Mouse (Mus musculus) telencephalon, adult 2 months (tissue): Measurements from ENCODE around the gene Kdm4b.

Experiments
- DNase-seq: peaks from one replicate; pipeline ENCODE4 v3.0.0-alpha.2; 2011; ENCODE audit warnings: low read depth, low spot score

Gene Kdm4b

GRCm38 (mm10) chr17:56384903-56385302 lies 59.0 kb downstream of the Kdm4b start:
- no peak for DNase-seq

GRCm38 (mm10) chr17:56387612-56388011 lies 61.8 kb downstream of the Kdm4b start:
- no peak for DNase-seq

- peak; percentile 64 for DNase-seq
Observed at GRCm38 (mm10) chr17:56393238-56393637, 67.4 kb downstream of the Kdm4b start.

- DNase-seq, result no peak
Observed at GRCm38 (mm10) chr17:56393889-56394288, 68.0 kb downstream of the Kdm4b start.

- no peak for DNase-seq
Observed at GRCm38 (mm10) chr17:56396051-56396450, 70.2 kb downstream of the Kdm4b start.

GRCm38 (mm10) chr17:56400221-56400620 lies 74.4 kb downstream of the Kdm4b start:
- no peak for DNase-seq

GRCm38 (mm10) chr17:56401051-56401521 lies 75.2 kb downstream of the Kdm4b start:
- no peak for DNase-seq

GRCm38 (mm10) chr17:56405341-56405740 lies 79.5 kb downstream of the Kdm4b start:
- DNase-seq, result no peak

GRCm38 (mm10) chr17:56405856-56406840 lies 80.3 kb downstream of the Kdm4b start:
- no peak for DNase-seq

- no peak for DNase-seq
Observed at GRCm38 (mm10) chr17:56406878-56407277, 81.0 kb downstream of the Kdm4b start.

- no peak for DNase-seq
Observed at GRCm38 (mm10) chr17:56407379-56407778, 81.5 kb downstream of the Kdm4b start.

- DNase-seq, result peak; percentile 33
Observed at GRCm38 (mm10) chr17:56408965-56409625, 83.2 kb downstream of the Kdm4b start.

- no peak for DNase-seq
Observed at GRCm38 (mm10) chr17:56409759-56410158, 83.9 kb downstream of the Kdm4b start.

- no peak for DNase-seq
Observed at GRCm38 (mm10) chr17:56411437-56411836, 85.6 kb downstream of the Kdm4b start.

GRCm38 (mm10) chr17:56413113-56413512 lies 87.3 kb downstream of the Kdm4b start:
- no peak for DNase-seq

GRCm38 (mm10) chr17:56414785-56415184 lies 88.9 kb downstream of the Kdm4b start:
- no peak for DNase-seq

GRCm38 (mm10) chr17:56418304-56418703 lies 92.4 kb downstream of the Kdm4b start:
- no peak for DNase-seq

GRCm38 (mm10) chr17:56420022-56420421 lies 94.2 kb downstream of the Kdm4b start:
- no peak for DNase-seq

- no peak for DNase-seq
Observed at GRCm38 (mm10) chr17:56424726-56425583, 99.1 kb downstream of the Kdm4b start.

- DNase-seq, result no peak
Observed at GRCm38 (mm10) chr17:56425584-56425914, 99.7 kb downstream of the Kdm4b start.

- DNase-seq, result peak; percentile 43
Observed at GRCm38 (mm10) chr17:56425941-56426340, 100.1 kb downstream of the Kdm4b start.

GRCm38 (mm10) chr17:56427857-56428256 lies 102.0 kb downstream of the Kdm4b start:
- no peak for DNase-seq
